Mouse (Mus musculus) adipose tissue, adult 10 weeks (tissue): Measurements from ENCODE around the gene Luc7l2. TPM values are rescaled to one million over a fixed set of nuclear protein-coding genes. Genes with fewer than 3 reads are reported as not detected.

Experiments
- polyA plus RNA-seq: library from polyadenylated mRNA; stranded (reverse); fragments of 350-450 nt; fragmentation: Illumina TruSeq; extraction: RNeasy Lipid Tissue Mini Kit (QIAGEN cat#74804); gene quantifications from one replicate; pipeline ENCODE4 v1.2.3, GENCODE M21; 2014; ENCODE audit warnings: low read depth, low replicate concordance

Gene Luc7l2
- 128 TPM for polyA plus RNA-seq

GRCm38 (mm10) chr6:38551062-38551988 is at the start of gene Luc7l2:
Gene Luc7l2, plus strand, starts transcription at chr6:38551334.

DNA sequence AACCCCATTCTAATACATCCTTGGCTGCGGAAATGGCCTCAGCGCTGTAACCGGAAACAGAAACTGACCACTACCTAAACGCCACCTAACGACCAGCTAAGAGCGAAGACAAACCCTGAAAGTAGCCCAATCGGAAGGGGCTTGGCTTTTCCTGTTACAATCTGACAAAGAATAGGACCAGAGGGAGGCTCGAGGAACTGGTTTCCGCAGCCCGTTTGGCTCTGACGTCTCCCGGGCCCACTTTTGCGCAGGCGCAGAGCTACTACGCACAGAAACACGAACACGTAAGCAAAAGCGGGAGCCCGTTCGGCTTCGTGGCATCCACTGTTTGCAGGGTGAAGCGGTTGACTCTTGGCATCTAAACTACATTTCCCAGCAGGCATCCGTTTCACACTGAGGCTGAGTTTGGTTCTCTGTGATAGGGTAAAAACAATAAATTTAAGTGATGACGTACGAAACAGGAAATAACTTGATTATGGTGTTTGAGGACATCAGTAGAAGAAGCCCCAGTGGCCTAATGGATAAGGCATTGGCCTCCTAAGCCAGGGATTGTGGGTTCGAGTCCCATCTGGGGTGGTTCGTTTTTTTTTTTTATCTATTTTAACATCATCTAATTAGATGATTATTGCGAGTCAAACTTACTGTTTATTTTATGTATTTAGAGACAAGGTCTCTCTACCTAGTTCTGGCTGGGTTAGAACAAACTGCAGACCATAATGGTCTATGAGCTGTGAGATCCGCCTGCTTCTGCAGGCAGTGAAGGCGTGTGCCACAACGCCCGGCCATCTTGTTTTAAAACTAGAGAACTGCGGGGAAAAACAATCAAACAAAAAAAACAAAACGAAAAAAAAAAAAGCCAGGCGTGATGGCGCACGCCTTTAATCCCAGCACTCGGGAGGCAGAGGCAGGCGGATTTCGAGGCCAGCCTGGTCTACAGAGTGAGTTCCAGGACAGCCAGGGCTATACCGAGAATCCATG is 17.4 kb upstream of the Luc7l2 start, which contains the start of gene Fmc1:
TSS of gene Fmc1 (plus strand) at position 75 of the 978 bp plus-strand sequence.

GRCm38 (mm10) chr6:38636852-38637618 is 85.9 kb downstream of the Luc7l2 start, which contains the start of gene Klrg2:
Gene Klrg2, minus strand, starts transcription at chr6:38637242.

Other genes starting within 250 kb of the Luc7l2 start
- gene Zc3hav1, start 196.7 kb upstream of the Luc7l2 start, polyA plus RNA-seq = 28.9 TPM
- 3.2 TPM for gene Ttc26, start 169.9 kb upstream of the Luc7l2 start, polyA plus RNA-seq
- 13.8 TPM for gene Ubn2, start 117.4 kb upstream of the Luc7l2 start, polyA plus RNA-seq
- 63.0 TPM for gene Fmc1, start 17.8 kb upstream of the Luc7l2 start, polyA plus RNA-seq
- gene Klrg2, start 85.9 kb downstream of the Luc7l2 start, polyA plus RNA-seq = 9.7 TPM
- 24.4 TPM for gene Clec2l, start 111.7 kb downstream of the Luc7l2 start, polyA plus RNA-seq